Mouse (Mus musculus) CD4-positive, CD25-positive, alpha-beta regulatory T cell, adult 9 weeks (primary cell): ENCODE measurements around the gene Ifnl3. TPM values are rescaled to one million over a fixed set of nuclear protein-coding genes. Genes with fewer than 3 reads are reported as not detected.

Source experiments
- polyA plus RNA-seq: library from polyadenylated mRNA; unstranded; fragments of 100-300 nt; shearing (Covaris generic); gene quantifications from one replicate; pipeline ENCODE4 v1.2.1, GENCODE M21; 2017

The Ifnl3 gene
- polyA plus RNA-seq: not detected

DNA sequence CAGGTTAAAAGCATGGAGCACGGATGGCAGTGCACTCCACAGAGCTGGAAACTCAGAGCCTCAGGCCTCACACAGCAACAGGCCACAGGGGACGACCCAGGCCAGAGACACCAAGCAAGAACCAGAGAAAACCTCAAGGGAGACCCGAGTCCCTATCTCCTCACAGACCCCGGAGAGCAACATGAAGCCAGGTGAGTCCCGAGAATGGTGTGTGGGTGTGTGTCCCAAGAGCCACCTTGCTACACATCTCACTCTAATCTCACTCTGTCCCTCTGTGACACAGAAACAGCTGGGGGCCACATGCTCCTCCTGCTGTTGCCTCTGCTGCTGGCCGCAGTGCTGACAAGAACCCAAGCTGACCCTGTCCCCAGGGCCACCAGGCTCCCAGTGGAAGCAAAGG is at the start of gene Ifnl3:
Gene Ifnl3, plus strand, starts transcription at position 301 of the 400 bp plus-strand sequence.

DNA sequence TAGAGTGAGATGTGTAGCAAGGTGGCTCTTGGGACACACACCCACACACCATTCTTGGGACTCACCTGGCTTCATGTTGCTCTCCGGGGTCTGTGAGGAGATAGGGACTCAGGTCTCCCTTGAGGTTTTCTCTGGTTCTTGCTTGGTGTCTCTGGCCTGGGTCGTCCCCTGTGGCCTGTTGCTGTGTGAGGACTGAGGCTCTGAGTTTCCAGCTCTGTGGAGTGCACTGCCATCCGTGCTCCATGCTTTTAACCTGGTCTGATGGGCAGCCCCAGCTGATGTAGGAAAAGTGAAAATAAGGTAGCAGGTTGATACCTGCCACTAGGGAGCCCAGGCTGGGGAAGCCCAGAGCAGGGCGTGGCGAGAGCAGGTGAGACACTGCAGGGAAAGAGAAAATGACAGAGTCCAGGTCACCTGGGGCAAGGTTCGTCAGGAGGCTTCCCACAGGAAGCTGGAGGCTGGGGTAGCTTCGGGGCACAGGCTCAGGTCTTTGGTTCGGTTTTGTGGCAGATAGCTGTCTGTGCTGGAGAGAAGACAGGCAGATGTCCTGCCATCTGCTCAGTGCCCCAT is 12.1 kb upstream of the Ifnl3 start, which contains the start of gene Ifnl2:
Gene Ifnl2, minus strand, starts transcription at position 51 of the 570 bp plus-strand sequence.

DNA sequence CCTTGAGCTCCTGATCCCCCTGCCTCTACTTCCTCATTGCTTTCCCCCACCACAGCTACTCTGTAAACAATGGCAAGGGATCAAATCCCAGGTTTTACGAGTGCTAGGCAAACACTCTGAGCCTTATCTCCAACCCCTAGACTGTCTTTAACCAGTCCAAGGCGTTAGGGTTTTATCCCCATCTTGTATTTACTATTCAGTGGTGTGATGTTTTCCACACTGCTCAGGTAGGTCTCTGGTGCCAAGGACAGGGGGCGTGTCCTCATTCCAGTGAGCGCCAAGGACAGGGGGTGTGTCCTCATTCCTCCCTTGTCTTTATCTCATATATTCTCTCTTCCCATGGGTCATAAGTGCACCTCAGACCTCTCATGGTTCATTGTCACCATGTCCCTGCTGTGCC is 17.9 kb downstream of the Ifnl3 start, which contains the start of gene Sycn:
Gene Sycn, plus strand, starts transcription at position 360 of the 400 bp plus-strand sequence.

DNA sequence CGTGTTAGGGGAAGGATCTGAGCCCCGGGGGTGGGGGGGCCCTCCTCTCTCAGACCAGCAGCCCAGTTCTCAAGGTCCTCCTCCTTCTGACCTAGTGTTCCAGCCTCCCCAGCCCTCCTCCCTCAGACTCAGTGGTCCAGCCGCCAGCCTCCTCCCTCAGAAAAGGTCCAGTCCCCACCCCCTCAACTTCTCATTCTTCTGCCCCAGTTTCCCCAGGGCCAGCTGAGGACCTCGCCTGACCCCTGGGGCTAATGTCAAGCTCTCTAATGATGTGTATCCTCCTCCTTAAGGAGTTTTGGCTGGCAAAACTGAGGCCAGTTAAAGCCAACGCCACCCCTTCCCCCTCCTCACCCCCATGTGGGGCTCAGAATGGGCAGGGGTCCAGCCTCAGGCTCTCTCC is 24.5 kb downstream of the Ifnl3 start, which contains the start of gene Nccrp1:
Gene Nccrp1, minus strand, starts transcription at position 101 of the 400 bp plus-strand sequence.

Other genes with a start within 250 kb of the Ifnl3 start
- gene Eid2b, start 245.1 kb upstream of the Ifnl3 start, polyA plus RNA-seq: 1.2 TPM
- not detected for gene Selenov, start 231.7 kb upstream of the Ifnl3 start, polyA plus RNA-seq
- not detected for gene Dll3, start 220.6 kb upstream of the Ifnl3 start, polyA plus RNA-seq
- gene Timm50, start 210.8 kb upstream of the Ifnl3 start, polyA plus RNA-seq: 37.1 TPM
- gene Supt5, start 184.1 kb upstream of the Ifnl3 start, polyA plus RNA-seq: 218 TPM
- gene Rps16, start 172.2 kb upstream of the Ifnl3 start, polyA plus RNA-seq: 1,274 TPM
- 101 TPM for gene Plekhg2, start 150.2 kb upstream of the Ifnl3 start, polyA plus RNA-seq
- gene Zfp36, start 142.6 kb upstream of the Ifnl3 start, polyA plus RNA-seq: 289 TPM
- gene Med29, start 130.1 kb upstream of the Ifnl3 start, polyA plus RNA-seq: 33.4 TPM
- 96.0 TPM for gene Paf1, start 129.9 kb upstream of the Ifnl3 start, polyA plus RNA-seq
- gene Gmfg, start 85.4 kb upstream of the Ifnl3 start, polyA plus RNA-seq: 477 TPM
- 0.11 TPM for gene Lrfn1, start 70.9 kb upstream of the Ifnl3 start, polyA plus RNA-seq
- gene Ifnl2, start 12.4 kb upstream of the Ifnl3 start, polyA plus RNA-seq: not detected
- not detected for gene Sycn, start 18.0 kb downstream of the Ifnl3 start, polyA plus RNA-seq
- gene Nccrp1, start 24.4 kb downstream of the Ifnl3 start, polyA plus RNA-seq: not detected
- gene Samd4b, start 75.3 kb downstream of the Ifnl3 start, polyA plus RNA-seq: 4.4 TPM
- gene Pak4, start 75.3 kb downstream of the Ifnl3 start, polyA plus RNA-seq: 5.0 TPM
- gene Acp7, start 108.5 kb downstream of the Ifnl3 start, polyA plus RNA-seq: not detected
- 3.8 TPM for gene Fbxo27, start 170.0 kb downstream of the Ifnl3 start, polyA plus RNA-seq
- 8.0 TPM for gene Fbxo17, start 194.0 kb downstream of the Ifnl3 start, polyA plus RNA-seq
- gene Mrps12, start 219.0 kb downstream of the Ifnl3 start, polyA plus RNA-seq: 101 TPM
- gene Sars2, start 219.2 kb downstream of the Ifnl3 start, polyA plus RNA-seq: 23.2 TPM
- not detected for gene Ccer2, start 233.3 kb downstream of the Ifnl3 start, polyA plus RNA-seq
- gene Sirt2, start 243.9 kb downstream of the Ifnl3 start, polyA plus RNA-seq: 88.8 TPM
- 131 TPM for gene Nfkbib, start 244.7 kb downstream of the Ifnl3 start, polyA plus RNA-seq